Mouse (Mus musculus): ENCODE results near the gene Stat5b.

Stat5b gene

DNA sequence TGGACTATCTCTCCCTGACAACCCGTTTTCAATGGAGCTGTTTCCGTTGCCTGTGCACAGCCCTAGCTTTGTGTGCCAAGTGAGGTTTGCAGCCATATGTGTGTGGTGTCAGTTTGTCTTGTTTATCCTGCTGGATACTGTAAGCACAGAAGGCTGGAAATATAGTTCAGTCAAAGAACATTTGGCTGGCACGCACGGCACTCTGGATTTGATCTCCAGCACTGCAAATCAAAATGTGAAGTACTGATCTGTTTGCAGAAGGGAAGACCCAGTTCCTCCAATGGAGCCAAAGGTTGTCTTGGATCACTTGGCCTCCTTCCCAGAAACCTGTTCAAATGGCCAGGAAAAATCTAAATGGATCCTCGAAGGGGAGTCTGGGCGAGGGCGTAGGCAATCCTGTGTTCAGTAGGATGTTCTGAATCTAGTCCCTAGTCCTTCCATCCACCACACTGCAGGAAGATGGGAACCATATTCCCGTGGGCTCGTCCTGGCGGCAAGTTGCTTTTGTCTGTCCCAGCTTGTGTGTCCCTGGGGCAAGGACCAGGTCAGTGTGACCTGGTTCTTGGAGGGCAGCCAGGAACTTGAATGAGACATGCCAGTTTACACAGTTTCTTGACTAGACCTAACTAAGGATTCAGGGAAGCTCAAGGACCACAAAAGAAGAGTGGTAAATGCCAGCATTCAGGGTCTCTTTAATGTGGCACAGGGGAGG is 19.9 kb upstream of the Stat5b start:
- intact Hi-C loops (cut with DNase I), result no loop called here

DNA sequence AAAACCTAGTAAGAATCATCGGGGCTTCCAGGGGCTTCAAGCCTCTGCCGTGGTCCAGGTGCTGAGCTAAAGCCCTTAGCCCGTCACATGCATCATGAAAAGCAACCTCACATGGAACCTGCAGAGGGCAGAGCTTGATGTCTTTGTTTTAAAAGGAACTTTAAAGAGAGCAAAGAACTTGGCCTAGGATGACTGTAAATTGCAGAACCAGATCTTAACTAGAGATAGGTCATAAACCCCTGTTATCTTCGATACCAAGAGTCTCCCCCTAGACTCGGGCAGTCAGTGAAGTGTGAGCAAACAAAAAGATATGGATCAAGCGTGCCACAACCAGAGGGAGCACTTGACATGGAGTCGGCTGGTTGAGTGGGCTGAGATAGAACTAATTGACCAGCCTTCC is 15.1 kb upstream of the Stat5b start:
- intact Hi-C loops (cut with DNase I), result no loop called here

DNA sequence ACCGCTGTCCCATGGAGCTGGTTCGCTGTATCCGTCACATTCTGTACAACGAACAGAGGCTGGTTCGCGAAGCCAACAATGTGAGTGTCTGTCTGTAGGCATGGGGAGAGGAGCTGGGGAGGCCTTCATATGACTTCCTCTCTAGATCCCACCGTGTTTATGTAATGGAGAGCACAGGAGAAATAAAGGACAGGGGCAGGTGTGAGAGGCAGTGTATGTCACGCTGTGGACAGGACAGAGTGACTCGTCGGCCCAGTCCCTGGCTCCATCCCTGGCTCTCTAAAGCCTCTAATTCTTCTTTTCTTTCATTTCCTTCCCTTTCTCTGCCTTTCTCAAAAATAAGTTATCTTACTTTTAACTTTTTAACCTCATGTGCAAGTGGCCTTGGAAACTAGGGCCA is 12.6 kb upstream of the Stat5b start:
- intact Hi-C loops (cut with DNase I), result no loop called here

DNA sequence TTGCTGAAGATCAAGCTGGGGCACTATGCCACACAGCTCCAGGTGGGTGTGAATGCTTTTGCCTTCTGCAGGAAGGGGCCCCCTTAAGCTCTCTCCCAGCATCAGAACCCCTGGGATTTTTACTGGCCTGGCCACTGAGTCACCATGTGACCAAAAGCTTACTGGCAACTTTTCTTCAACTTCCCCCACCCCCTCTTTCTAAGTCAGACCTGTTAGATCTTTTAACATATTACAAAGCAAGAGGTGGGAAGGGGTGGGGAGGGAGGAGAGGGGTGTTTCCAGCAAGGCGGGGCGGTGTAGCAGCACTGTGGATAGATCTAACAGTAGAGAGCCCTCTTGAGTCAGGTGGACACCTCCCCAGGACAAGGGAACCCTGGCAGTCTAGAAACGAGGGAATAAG is 11.3 kb upstream of the Stat5b start:
- intact Hi-C loops (cut with DNase I), result no loop called here

DNA sequence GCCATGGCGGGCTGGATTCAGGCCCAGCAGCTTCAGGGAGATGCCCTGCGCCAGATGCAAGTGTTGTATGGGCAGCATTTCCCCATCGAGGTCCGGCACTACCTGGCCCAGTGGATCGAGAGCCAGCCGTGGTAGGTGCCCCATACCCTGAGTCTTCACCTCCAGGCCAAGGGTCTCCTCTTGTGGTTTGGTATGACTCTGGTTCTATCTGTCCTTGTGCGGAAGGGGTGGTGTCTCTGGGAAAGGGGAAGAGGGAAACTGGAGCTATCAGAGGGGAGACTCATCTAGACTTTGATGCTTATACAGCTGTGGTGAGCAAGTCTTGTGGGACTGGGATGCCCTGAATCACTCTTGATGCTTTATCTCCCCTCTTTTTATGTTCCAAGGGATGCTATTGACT is 10.8 kb upstream of the Stat5b start:
- intact Hi-C loops (cut with DNase I), result no loop called here

- intact Hi-C loops (cut with DNase I), result no loop called here
These were observed 9.9 kb upstream of the Stat5b start for GRCm38 (mm10) chr11:100860198-100861048.

DNA sequence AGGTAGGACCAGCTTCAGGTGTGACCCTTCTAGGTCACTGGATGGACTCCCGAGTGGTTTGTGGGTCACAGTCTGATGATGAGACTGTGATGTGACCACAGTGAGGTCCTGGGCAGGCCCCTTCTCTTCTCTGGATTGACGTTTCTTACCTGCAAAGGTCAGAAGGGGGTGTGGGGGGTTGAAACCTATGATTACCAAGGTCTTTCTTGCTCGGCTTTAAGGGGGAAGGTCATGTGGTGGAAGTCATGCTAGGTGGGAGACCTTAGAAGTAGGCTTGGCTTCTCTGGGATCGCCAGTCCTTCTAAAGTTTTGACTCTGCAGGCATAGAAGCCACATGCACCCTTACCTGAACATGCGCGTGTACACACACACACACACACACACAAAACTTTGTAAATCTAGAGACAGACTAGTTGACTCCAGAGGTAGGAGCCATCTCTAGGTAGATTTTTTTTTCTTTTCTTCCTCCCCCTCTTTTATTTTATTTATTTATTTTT is 9.1 kb upstream of the Stat5b start:
- intact Hi-C loops (cut with DNase I), result loop anchor here (5.0 kb wide), 1 partner anchor 77 kb away; no protein-coding TSS in a partner anchor

DNA sequence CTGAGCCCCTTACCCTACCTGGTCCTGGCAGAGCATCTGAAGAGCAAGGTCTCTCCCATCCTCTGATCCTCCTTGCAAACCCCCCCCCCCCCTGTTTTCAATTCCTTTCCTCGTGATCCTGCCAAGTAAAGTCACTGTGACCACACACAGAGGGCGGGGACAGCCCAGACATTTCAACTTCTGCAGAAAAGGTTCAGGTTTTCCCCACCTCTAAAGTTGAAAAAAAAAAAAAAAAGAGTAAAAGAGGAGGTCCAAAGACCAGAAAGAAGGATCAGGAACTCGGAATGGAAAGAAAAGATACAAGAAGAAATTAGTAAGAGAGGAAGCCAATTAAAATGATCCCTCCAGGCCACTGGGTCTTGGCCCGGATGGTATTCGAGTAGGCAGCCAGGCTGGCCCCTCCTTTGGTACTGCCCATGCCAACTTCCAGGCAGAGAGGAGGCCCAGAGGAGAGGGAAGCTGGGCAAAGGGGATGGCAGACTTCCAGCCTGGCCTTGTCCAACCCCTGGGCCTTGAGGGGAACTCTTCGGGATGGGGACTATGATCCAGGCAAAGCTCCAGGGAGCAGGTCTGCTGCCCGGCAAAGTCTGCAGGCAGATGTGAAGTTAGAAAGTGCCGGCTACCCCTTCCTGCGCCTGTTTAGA is 8.5 kb upstream of the Stat5b start, which contains the start of gene Stat5a:
TSS of gene Stat5a (plus strand) at position 417 of the 644 bp plus-strand sequence.
- intact Hi-C loops (cut with DNase I), result loop anchor here (5.0 kb wide), 1 partner anchor 77 kb away; no protein-coding TSS in a partner anchor

DNA sequence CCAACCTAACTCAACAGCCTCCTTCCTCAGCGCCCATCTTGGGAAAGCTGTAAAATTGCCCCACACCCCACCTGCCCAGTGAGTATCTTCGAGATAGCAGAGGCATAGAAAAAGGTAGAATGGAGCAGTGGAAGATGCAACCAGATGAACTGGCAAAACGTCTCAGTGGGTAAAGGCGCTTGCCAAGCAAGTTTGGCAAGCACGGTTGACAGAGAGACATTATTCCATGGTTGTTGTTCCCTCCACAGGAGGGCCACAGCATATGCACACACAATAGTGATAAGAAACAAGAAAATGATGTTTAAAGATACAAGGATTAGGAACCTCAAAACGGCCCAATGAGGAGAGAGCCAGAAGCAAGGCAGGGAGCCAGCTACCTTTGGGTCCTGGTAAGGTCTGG is 7.4 kb upstream of the Stat5b start:
- intact Hi-C loops (cut with DNase I), result loop anchor here (5.0 kb wide), 1 partner anchor 76 kb away; no protein-coding TSS in a partner anchor

DNA sequence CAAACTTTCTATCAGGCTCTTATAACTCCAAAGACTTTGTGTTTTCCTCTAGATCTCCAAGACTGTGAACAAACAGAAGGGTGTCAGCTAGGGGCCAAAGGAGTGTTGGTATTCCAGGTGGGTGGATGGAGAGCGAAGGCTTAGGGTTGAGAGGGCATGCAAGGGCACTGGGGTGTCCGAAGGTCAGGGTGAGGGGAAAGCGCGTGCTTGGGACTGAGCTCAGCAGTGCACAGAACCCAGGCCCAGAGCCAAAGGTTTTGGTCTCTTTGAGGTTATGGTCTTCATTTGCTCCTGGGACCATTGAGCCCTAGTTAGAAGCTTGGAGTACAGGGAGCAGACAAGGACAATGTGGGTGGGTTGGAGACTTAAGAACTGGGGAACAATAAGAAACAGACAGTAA is 4.7 kb upstream of the Stat5b start:
- intact Hi-C loops (cut with DNase I), result loop anchor here (5.0 kb wide), 1 partner anchor 73 kb away; no protein-coding TSS in a partner anchor

GRCm38 (mm10) chr11:100854268-100854667 is 3.7 kb upstream of the Stat5b start:
- intact Hi-C loops (cut with DNase I), result no loop called here

- intact Hi-C loops (cut with DNase I), result no loop called here
These were observed 2.5 kb upstream of the Stat5b start for GRCm38 (mm10) chr11:100853018-100853417.

GRCm38 (mm10) chr11:100852088-100852487 is 1.6 kb upstream of the Stat5b start:
- intact Hi-C loops (cut with DNase I), result no loop called here

DNA sequence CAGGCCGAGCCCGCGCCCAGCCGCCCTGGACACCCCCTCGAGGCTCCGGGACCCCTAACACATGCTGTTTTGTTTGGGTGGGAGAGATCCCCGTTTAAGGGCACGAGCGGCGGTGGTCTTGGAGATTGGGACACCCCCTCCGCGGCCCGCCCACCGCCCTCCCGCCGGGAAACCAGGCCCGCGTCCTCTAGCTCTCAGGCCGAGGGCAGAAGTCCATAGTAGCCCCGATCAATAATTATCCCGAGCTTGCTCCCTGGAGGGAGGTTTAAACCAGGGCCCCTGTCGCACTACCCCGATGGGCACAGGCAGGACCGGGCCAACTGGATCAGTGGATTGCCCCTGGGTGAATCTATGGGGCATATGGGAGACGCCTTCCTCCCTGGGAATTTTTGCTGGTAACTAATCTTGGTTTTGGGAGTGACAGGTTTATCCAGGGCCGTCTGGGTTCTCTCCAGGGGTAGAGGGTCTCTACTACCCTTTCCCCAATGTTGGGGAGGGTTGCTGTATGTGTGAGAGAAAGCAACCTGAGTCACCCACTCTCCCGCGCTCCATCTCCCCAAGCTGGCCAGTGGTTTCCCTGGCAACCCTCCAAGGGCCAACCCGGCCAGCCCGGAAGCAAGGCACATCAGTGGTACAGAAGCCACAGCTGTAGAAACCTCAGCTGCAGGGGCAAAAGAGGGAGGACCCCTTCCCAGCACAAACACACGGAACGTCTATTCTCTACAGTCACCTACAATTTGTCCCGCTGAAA is 429 bp upstream of the Stat5b start:
- intact Hi-C loops (cut with DNase I), result no loop called here

GRCm38 (mm10) chr11:100849456-100850037 is 977 bp downstream of the Stat5b start:
- intact Hi-C loops (cut with DNase I), result no loop called here

GRCm38 (mm10) chr11:100848789-100849379 is 1.6 kb downstream of the Stat5b start:
- intact Hi-C loops (cut with DNase I), result no loop called here

DNA sequence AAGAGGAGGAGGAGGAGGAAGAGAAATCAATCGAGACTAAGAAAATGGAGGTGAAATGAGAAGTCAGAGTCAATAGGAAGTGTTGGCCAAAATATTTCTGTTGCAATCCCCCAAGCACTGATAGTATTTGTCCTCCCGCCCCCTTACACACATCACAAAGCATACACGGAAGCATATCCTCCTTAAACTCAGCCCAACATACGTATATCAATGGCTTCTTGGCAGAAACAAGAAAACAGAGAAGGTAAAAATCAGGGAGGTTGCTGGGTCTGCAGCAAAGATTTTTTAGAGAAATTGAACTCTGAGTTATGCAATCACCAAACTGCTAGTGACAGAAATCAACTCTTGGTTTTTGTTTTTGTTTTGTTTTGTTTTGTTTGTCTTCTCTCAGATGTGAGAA is 2.4 kb downstream of the Stat5b start:
- intact Hi-C loops (cut with DNase I), result no loop called here

GRCm38 (mm10) chr11:100847572-100847971 is 3.0 kb downstream of the Stat5b start:
- intact Hi-C loops (cut with DNase I), result no loop called here

- intact Hi-C loops (cut with DNase I), result no loop called here
These were observed 4.7 kb downstream of the Stat5b start for GRCm38 (mm10) chr11:100845793-100846192.

- intact Hi-C loops (cut with DNase I), result no loop called here
These were observed 6.4 kb downstream of the Stat5b start for GRCm38 (mm10) chr11:100844121-100844520.

Data from adrenal gland (tissue).